Mouse (Mus musculus): Measurements from ENCODE around the gene Camta2. TPM values are rescaled to one million over a fixed set of nuclear protein-coding genes. Genes with fewer than 3 reads are reported as not detected.

Gene Camta2
- total RNA-seq, 2 experiments from 2014 or later = 5.1 to 9.1 TPM

- ATAC-seq (replicated peaks; ENCODE audit: poor library complexity) = no peak
These were observed 5.6 kb upstream of the Camta2 start for GRCm38 (mm10) chr11:70693504-70693903.

- ATAC-seq (replicated peaks; ENCODE audit: poor library complexity) = no peak
These were observed 1.7 kb upstream of the Camta2 start for GRCm38 (mm10) chr11:70689578-70689977.

GRCm38 (mm10) chr11:70688372-70688771 lies 467 bp upstream of the Camta2 start:
- no peak for ATAC-seq (replicated peaks; ENCODE audit: poor library complexity)

GRCm38 (mm10) chr11:70686901-70687566 lies 871 bp downstream of the Camta2 start:
- peak; percentile 39 for ATAC-seq (replicated peaks; ENCODE audit: poor library complexity)

GRCm38 (mm10) chr11:70683640-70684039 lies 4.3 kb downstream of the Camta2 start:
- no peak for ATAC-seq (replicated peaks; ENCODE audit: poor library complexity)

- ATAC-seq (replicated peaks; ENCODE audit: poor library complexity) = peak; percentile 47
These were observed 5.9 kb downstream of the Camta2 start for GRCm38 (mm10) chr11:70681897-70682581.

- no peak for ATAC-seq (replicated peaks; ENCODE audit: poor library complexity)
These were observed 6.7 kb downstream of the Camta2 start for GRCm38 (mm10) chr11:70681170-70681569.

- peak; percentile 91 for ATAC-seq (replicated peaks; ENCODE audit: poor library complexity)
These were observed 8.0 kb downstream of the Camta2 start for GRCm38 (mm10) chr11:70679894-70680293.

GRCm38 (mm10) chr11:70679361-70679760 lies 8.5 kb downstream of the Camta2 start:
- ATAC-seq (replicated peaks; ENCODE audit: poor library complexity) = no peak

- no peak for ATAC-seq (replicated peaks; ENCODE audit: poor library complexity)
These were observed 9.3 kb downstream of the Camta2 start for GRCm38 (mm10) chr11:70678576-70678975.

GRCm38 (mm10) chr11:70678092-70678491 lies 9.8 kb downstream of the Camta2 start:
- no peak for ATAC-seq (replicated peaks; ENCODE audit: poor library complexity)

GRCm38 (mm10) chr11:70674501-70674900 lies 13.4 kb downstream of the Camta2 start:
- ATAC-seq (replicated peaks; ENCODE audit: poor library complexity) = peak; percentile 32; the same call in 1 of the 2 replicates

GRCm38 (mm10) chr11:70674014-70674413 lies 13.9 kb downstream of the Camta2 start:
- ATAC-seq (replicated peaks; ENCODE audit: poor library complexity) = no peak

- no peak for ATAC-seq (replicated peaks; ENCODE audit: poor library complexity)
These were observed 16.4 kb downstream of the Camta2 start for GRCm38 (mm10) chr11:70671333-70672047.

- ATAC-seq (replicated peaks; ENCODE audit: poor library complexity) = no peak
These were observed 17.4 kb downstream of the Camta2 start for GRCm38 (mm10) chr11:70670483-70670882.

GRCm38 (mm10) chr11:70669582-70670345 lies 18.1 kb downstream of the Camta2 start:
- ATAC-seq (replicated peaks; ENCODE audit: poor library complexity) = peak; percentile 52

- peak; percentile 78 for ATAC-seq (replicated peaks; ENCODE audit: poor library complexity)
These were observed 19.0 kb downstream of the Camta2 start, which contains the start of gene Spag7 for GRCm38 (mm10) chr11:70668771-70669505. Gene Spag7, minus strand, starts transcription at chr11:70669416.

- ATAC-seq (replicated peaks; ENCODE audit: poor library complexity) = no peak
These were observed 19.6 kb downstream of the Camta2 start for GRCm38 (mm10) chr11:70668335-70668770.

- no peak for ATAC-seq (replicated peaks; ENCODE audit: poor library complexity)
These were observed 20.4 kb downstream of the Camta2 start for GRCm38 (mm10) chr11:70667271-70668150.

Measured in megakaryocyte progenitor cell, adult 5-6 weeks (primary cell).